In genomic region chr6:5634222-5634621, GRCm38 (mm10) we compare ENCODE assay signal across 23 mouse cellular contexts.
"Had no signal": no experiment of that assay in that cellular context is flagged by ENCODE, and none has a peak within 500 bp of the region (broad histone marks: within the 10 kb centered on the region; RNA-seq: fewer than 3 reads in every experiment).

No protein-coding gene starts in this region.

- H3K27me3 ChIP-seq: heart, embryonic 13.5 days; heart, embryonic 15.5 days; hindbrain, embryonic 13.5 days; hindbrain, embryonic 15.5 days; kidney, embryonic 15.5 days; limb, embryonic 13.5 days; limb, embryonic 15.5 days had no signal

- H3K4me1 ChIP-seq: heart, embryonic 15.5 days; hindbrain, embryonic 13.5 days; hindbrain, embryonic 15.5 days; kidney, embryonic 15.5 days; limb, embryonic 13.5 days; limb, embryonic 15.5 days had no signal

- H3K9ac ChIP-seq: heart, embryonic 13.5 days; heart, embryonic 15.5 days; hindbrain, embryonic 13.5 days; hindbrain, embryonic 15.5 days; kidney, embryonic 15.5 days; limb, embryonic 13.5 days; limb, embryonic 15.5 days; liver, embryonic 14.5 days had no signal

- H3K4me2 ChIP-seq: heart, embryonic 13.5 days; heart, embryonic 15.5 days; hindbrain, embryonic 13.5 days; hindbrain, embryonic 15.5 days; kidney, embryonic 15.5 days; limb, embryonic 13.5 days; limb, embryonic 15.5 days had no signal

- H3K27ac ChIP-seq: heart, adult 2 months; heart, embryonic 13.5 days; heart, embryonic 15.5 days; hindbrain, embryonic 13.5 days; hindbrain, embryonic 15.5 days; hindbrain, postnatal 0 days; kidney, embryonic 15.5 days; kidney, postnatal 0 days; limb, embryonic 13.5 days; limb, embryonic 15.5 days; liver, embryonic 14.5 days had no signal

- H3K4me3 ChIP-seq: heart, adult 2 months; heart, embryonic 13.5 days; heart, embryonic 15.5 days; hindbrain, embryonic 13.5 days; hindbrain, embryonic 15.5 days; kidney, embryonic 15.5 days; limb, embryonic 13.5 days; limb, embryonic 15.5 days had no signal

- H3K36me3 ChIP-seq: heart, embryonic 13.5 days; heart, embryonic 15.5 days; hindbrain, embryonic 13.5 days; hindbrain, embryonic 15.5 days; kidney, embryonic 15.5 days; limb, embryonic 13.5 days; limb, embryonic 15.5 days had no signal

- H3K9me3 ChIP-seq: heart, embryonic 13.5 days; heart, embryonic 15.5 days; hindbrain, embryonic 13.5 days; hindbrain, embryonic 15.5 days; kidney, embryonic 15.5 days; limb, embryonic 13.5 days; limb, embryonic 15.5 days had no signal

- DNase-seq: gastrocnemius, postnatal 14 days; gastrocnemius, postnatal 36 days; heart, adult 11 months; heart, adult 2 months; heart, postnatal 14 days; heart, postnatal 36 days; kidney, adult 11 months; kidney, adult 2 months; kidney, postnatal 14 days; kidney, postnatal 36 days; layer of hippocampus, adult 9-11 months; layer of hippocampus, postnatal 36 days; left cerebral cortex, postnatal 4 days had no signal

- ATAC-seq: hindbrain, postnatal 0 days had no signal
